Mouse (Mus musculus) G1E (cell line): Measurements from ENCODE around the gene Hcls1.

Source experiments
- CTCF ChIP-seq: IDR thresholded peaks from 2 replicates; pipeline ENCODE4 v1.5.1; 2012; ENCODE audit warnings: low read depth, low read length, inconsistent platforms, mixed read lengths
- GATA1 ChIP-seq: IDR thresholded peaks from 2 replicates; pipeline ENCODE4 v1.6.1; 2012; ENCODE audit warnings: borderline replicate concordance, low read length, inconsistent platforms, mixed read lengths
- GATA2 ChIP-seq: IDR thresholded peaks from 2 replicates; pipeline ENCODE4 v1.6.1; 2012; ENCODE audit warnings: low read depth, low read length, inconsistent platforms, borderline replicate concordance
- POLR2AphosphoS5 ChIP-seq: IDR thresholded peaks from 2 replicates; pipeline ENCODE4 v1.6.1; 2012; ENCODE audit warnings: low read depth, low read length, inconsistent platforms; ENCODE audit not compliant: insufficient replicate concordance
- TAL1 ChIP-seq: conservative IDR thresholded peaks from 2 replicates; pipeline ENCODE4 v1.6.1; 2012; ENCODE audit warnings: low read depth, low read length, inconsistent platforms, mixed read lengths

- TF ChIP-seq TAL1 (no peak), CTCF (no peak), GATA1 (no peak), POLR2AphosphoS5 (no peak), GATA2 (no peak)
Observed at GRCm38 (mm10) chr16:36944895-36945424, 10.2 kb downstream of the Hcls1 start.
